Mouse (Mus musculus): ENCODE data around the gene Zfp362. TPM values are rescaled to one million over a fixed set of nuclear protein-coding genes. Genes with fewer than 3 reads are reported as not detected.

The Zfp362 gene
- polyA plus RNA-seq, 2 experiments = 6.2 to 7.6 TPM

DNA sequence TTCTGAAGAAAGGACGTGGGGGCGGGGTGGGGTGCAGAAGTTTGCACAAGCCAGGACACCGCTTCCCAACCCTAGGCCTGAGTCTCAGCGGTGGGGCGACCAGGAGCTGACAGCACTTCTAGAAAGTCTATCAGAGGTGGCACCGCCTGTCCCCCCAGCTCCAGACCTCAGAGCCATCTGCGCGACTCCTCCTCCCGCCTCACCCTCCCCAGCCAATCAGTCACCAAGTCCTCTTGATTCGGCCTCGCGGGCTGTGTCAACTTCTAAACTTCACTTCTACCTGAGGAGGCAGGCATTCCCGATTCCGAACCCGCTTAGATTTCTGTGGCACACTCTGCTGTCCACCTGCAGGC is 958 bp upstream of the Zfp362 start:
- Histone ChIP-seq H3K4me2 (ENCODE audit: low read depth) (peak overlapping the region; percentile 99), H3K27ac (peak overlapping the region; percentile 86), H3K4me1 (replicated peaks; ENCODE audit: control insufficient read depth in 2 of 2, insufficient read depth in 2 of 2, low read length in 1 of 2) (peaks cover 25 to 37% of the 10 kb centered on the region in 2 experiments), H3K27me3 (ENCODE audit: control insufficient read depth, insufficient read depth, low read length) (no peaks in the 10 kb centered on the region), H3K9me3 (ENCODE audit: control insufficient read depth, low read length) (no peaks in the 10 kb centered on the region), H3K9ac (replicated peaks) (peak overlapping the region; percentile 97), H3K4me3 (ENCODE audit: insufficient read depth in 1 of 2, low read depth in 2 of 2, low read length in 2 of 2) (peak overlapping the region; percentile 92 to 96), H3K36me3 (replicated peaks; ENCODE audit: control insufficient read depth, insufficient read depth, low read depth) (no peaks in the 10 kb centered on the region)
- peak; percentile 79 for ATAC-seq (ENCODE audit: insufficient read depth)
- peak; percentile 66 to 71 (median 70) for DNase-seq (ENCODE audit: low read depth in 3 of 3, low spot score in 3 of 3)
- TF ChIP-seq CTCF (IDR thresholded peaks at IDR 0.05; ENCODE audit: low read depth) = 0 out of 2 replicates have a peak, but pooled peaks have one; percentile 30
- no peak for TF ChIP-seq EP300 (IDR thresholded peaks at IDR 0.05; ENCODE audit: low read depth)
- under 1% methylated on average over 15 of the region's 15 CpGs for WGBS (ENCODE audit: insufficient replicate concordance)

- under 1% methylated on average over 71 of the region's 74 CpGs for WGBS (ENCODE audit: insufficient replicate concordance)
Measured at GRCm38 (mm10) chr4:128805150-128806042, 449 bp downstream of the Zfp362 start.

GRCm38 (mm10) chr4:128804426-128805149 is 1.3 kb downstream of the Zfp362 start:
- H3K9me3 ChIP-seq (ENCODE audit: control insufficient read depth, low read length) = no peaks in the 10 kb centered on the region
- TF ChIP-seq CTCF (IDR thresholded peaks at IDR 0.05; ENCODE audit: low read depth) (no peak), EP300 (IDR thresholded peaks at IDR 0.05; ENCODE audit: low read depth) (no peak)
- H3K4me1 ChIP-seq (replicated peaks; ENCODE audit: control insufficient read depth in 2 of 2, insufficient read depth in 2 of 2, low read length in 1 of 2) = peaks cover 24 to 37% of the 10 kb centered on the region in 2 experiments
- peak overlapping the region; percentile 92 to 96 for H3K4me3 ChIP-seq (ENCODE audit: insufficient read depth in 1 of 2, low read depth in 2 of 2, low read length in 2 of 2)
- no peak for ATAC-seq (ENCODE audit: insufficient read depth)
- 6% methylated on average over 6 of the region's 6 CpGs for WGBS (ENCODE audit: insufficient replicate concordance)
- DNase-seq (ENCODE audit: low read depth in 3 of 3, low spot score in 3 of 3) = no peak
- H3K27ac ChIP-seq = no peak overlapping the region; the same call in 1 of the 2 replicates
- peak overlapping the region; percentile 99 for H3K4me2 ChIP-seq (ENCODE audit: low read depth)
- no peaks in the 10 kb centered on the region for H3K36me3 ChIP-seq (replicated peaks; ENCODE audit: control insufficient read depth, insufficient read depth, low read depth)
- H3K27me3 ChIP-seq (ENCODE audit: control insufficient read depth, insufficient read depth, low read length) = no peaks in the 10 kb centered on the region
- peak overlapping the region; percentile 97 for H3K9ac ChIP-seq (replicated peaks)

More at GRCm38 (mm10) chr4:128805150-128806042, 449 bp downstream of the Zfp362 start:
- Histone ChIP-seq H3K27me3 (ENCODE audit: control insufficient read depth, insufficient read depth, low read length) (no peaks in the 10 kb centered on the region), H3K9ac (replicated peaks) (peak overlapping the region; percentile 97), H3K36me3 (replicated peaks; ENCODE audit: control insufficient read depth, insufficient read depth, low read depth) (no peaks in the 10 kb centered on the region), H3K27ac (peak overlapping the region; percentile 86), H3K4me2 (ENCODE audit: low read depth) (peak overlapping the region; percentile 99), H3K4me1 (replicated peaks; ENCODE audit: control insufficient read depth in 2 of 2, insufficient read depth in 2 of 2, low read length in 1 of 2) (peaks cover 24 to 37% of the 10 kb centered on the region in 2 experiments), H3K4me3 (ENCODE audit: insufficient read depth in 1 of 2, low read depth in 2 of 2, low read length in 2 of 2) (peak overlapping the region; percentile 92 to 96), H3K9me3 (ENCODE audit: control insufficient read depth, low read length) (no peaks in the 10 kb centered on the region)
- peak in 1 of 3 experiments; percentile 32 for DNase-seq (ENCODE audit: low read depth in 3 of 3, low spot score in 3 of 3)
- no peak for TF ChIP-seq EP300 (IDR thresholded peaks at IDR 0.05; ENCODE audit: low read depth)
- TF ChIP-seq CTCF (IDR thresholded peaks at IDR 0.05; ENCODE audit: low read depth) = no peak
- ATAC-seq (ENCODE audit: insufficient read depth) = no peak; the same call in 1 of the 2 replicates

DNA sequence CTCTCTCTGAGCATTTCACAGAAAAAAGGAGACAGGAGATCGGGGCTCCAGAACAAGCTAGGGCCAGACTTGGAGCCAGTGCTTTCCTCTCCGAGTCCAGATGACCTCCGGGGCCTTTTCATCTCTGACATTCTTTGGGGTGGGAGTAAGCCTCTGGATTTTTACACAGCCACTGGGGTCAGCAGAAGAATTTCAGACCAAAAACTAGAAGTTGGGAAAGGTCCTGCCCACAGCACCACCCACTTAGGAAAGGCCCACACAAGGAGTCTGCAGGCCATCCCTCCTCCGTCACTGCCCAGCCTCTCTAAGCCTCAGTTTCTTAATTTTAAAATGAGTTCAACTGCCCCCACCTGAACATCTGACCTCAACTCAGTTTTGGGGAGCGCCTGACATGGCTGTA is 2.3 kb downstream of the Zfp362 start:
- Histone ChIP-seq H3K4me3 (ENCODE audit: insufficient read depth in 1 of 2, low read depth in 2 of 2, low read length in 2 of 2) (no peak overlapping the region), H3K4me1 (replicated peaks; ENCODE audit: control insufficient read depth in 2 of 2, insufficient read depth in 2 of 2, low read length in 1 of 2) (peaks cover 24 to 37% of the 10 kb centered on the region in 2 experiments), H3K9ac (replicated peaks) (no peak overlapping the region), H3K27ac (no peak overlapping the region), H3K4me2 (ENCODE audit: low read depth) (peak overlapping the region; percentile 99), H3K9me3 (ENCODE audit: control insufficient read depth, low read length) (no peaks in the 10 kb centered on the region), H3K27me3 (ENCODE audit: control insufficient read depth, insufficient read depth, low read length) (no peaks in the 10 kb centered on the region), H3K36me3 (replicated peaks; ENCODE audit: control insufficient read depth, insufficient read depth, low read depth) (no peaks in the 10 kb centered on the region)
- no peak for DNase-seq (ENCODE audit: low read depth in 3 of 3, low spot score in 3 of 3)
- 76% methylated on average over 5 of the region's 5 CpGs for WGBS (ENCODE audit: insufficient replicate concordance)
- no peak for ATAC-seq (ENCODE audit: insufficient read depth)
- no peak for TF ChIP-seq CTCF (IDR thresholded peaks at IDR 0.05; ENCODE audit: low read depth)
- no peak for TF ChIP-seq EP300 (IDR thresholded peaks at IDR 0.05; ENCODE audit: low read depth)
